Mouse (Mus musculus): ENCODE results near the gene Cfap100.

Cfap100 gene

GRCm38 (mm10) chr6:90453751-90454150 lies 25.2 kb upstream of the Cfap100 start:
- DNase-seq: no peak

DNA sequence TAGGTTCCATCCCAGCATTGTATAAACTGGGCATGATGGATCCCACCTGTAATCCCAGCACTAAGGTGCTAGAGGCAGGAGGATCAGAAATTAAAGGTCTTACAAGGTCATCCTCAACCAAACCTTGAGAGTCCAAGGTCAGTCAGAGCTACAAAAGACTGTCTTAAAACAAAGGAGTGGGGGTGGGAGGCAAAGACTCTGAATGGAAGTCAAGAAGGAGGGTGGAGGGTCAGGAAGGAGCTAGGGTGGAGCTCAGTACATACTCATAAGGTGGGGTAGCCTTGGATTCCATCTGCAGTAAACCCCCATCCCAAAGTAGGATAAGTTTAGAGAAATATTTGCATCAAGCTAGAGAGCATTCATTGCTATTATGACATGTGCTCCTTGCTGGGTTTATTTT lies 24.0 kb upstream of the Cfap100 start:
- no peak for DNase-seq

DNA sequence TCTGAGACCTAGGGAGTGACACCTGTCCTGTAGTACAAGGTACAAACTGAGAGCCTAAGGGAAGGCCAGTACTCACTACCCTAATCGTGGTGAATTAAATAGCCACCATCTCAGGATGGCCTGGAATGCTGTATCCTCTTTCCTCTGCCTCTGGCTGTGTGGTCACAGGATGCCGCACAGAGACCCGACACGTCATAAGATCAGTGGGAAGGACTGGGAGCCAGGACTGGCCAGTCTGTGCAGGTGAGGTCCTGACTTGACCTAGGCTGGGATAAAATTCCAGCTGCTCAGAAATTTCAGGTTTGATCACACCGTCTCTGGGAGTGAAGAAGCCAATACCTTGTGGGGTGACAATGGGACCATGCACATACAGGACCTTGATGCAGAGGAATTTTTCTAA lies 22.9 kb upstream of the Cfap100 start:
- DNase-seq: no peak

GRCm38 (mm10) chr6:90450697-90451096 lies 22.1 kb upstream of the Cfap100 start:
- peak; percentile 27 for DNase-seq

DNA sequence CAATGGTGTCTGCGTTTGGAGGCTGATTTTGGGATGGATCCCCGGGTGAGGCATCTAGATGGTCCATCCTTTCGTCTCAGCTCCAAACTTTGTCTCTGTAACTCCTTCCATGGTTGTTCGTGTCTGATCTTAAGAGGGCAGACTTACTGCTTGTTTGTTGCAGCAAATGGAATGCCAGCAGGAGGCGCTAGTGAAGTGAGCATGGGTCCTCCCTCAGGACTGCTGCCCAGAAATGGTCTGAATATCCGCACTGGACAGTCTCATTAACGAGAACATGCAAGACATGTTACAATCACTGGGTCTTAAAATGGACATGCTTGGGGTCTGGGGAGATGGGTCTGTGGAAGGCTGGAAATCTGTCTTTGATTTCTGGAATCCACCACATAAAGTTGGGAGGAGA lies 21.6 kb upstream of the Cfap100 start:
- DNase-seq: peak; percentile 80

- DNase-seq: no peak
Observed at GRCm38 (mm10) chr6:90446883-90447282, 18.3 kb upstream of the Cfap100 start.

DNA sequence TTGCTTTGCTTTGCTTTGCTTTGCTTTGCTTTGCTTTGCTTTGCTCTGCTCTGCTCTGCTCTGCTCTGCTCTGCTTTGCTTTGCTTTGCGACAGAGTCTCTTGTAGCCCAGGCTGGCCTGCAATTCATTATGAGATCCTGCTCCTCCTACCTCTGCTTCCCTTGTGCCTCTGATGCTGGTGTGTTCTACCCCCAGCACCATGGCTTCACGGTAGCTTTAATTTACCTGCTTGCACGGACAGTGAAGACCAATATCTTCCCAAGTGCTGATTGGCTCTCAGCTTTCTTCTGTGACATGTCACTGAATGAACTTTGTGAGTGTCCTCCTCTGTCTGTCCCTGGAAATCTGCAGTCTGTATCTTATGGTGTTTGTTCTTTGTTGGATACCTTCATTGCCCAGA lies 8.4 kb upstream of the Cfap100 start:
- DNase-seq: no peak

- no peak for DNase-seq
Observed at GRCm38 (mm10) chr6:90436192-90436907, 7.8 kb upstream of the Cfap100 start.

DNA sequence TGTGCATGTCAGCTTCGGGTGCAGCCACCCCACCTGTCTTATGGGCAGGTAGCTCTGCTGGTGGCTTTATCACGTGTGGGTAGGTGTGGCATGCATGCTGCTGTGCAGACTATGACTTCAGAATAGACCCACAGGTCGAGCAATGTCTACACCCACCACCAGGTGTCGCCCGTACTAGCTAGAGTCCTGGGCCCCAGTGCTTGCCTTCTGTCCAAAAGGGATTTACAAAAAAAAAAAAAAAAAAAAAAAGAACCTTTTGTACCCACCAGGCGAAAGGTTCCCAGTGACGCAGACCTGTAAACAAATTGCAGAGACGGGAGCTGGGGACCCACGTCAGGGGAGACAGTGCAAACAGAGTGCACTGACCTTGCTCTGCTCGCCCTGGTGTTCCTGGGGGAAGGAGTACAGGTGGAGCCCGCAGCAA lies 6.6 kb upstream of the Cfap100 start:
- DNase-seq: peak; percentile 81

- DNase-seq: no peak
Observed at GRCm38 (mm10) chr6:90434687-90435086, 6.1 kb upstream of the Cfap100 start.

GRCm38 (mm10) chr6:90431487-90431886 lies 2.9 kb upstream of the Cfap100 start:
- DNase-seq: peak; percentile 70

DNA sequence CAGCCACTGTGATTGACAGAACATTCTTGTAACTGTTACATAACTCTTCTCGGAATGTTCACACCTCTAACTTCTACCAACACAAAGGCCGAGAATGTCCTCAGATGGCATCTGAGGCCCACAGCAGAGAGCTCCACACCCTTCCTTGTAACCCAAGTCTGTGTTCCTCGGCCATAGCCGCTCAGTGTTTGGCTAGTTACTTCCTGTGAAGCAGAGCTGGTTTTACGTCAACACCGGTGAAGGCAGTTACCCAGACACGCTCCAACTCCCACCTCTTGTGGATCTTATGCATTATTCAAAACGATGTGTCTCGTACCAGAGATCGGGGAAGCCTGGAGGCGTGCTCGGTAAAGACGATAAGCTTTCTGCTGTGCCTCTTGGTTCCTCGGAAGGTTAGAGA lies 1.3 kb upstream of the Cfap100 start:
- peak; percentile 76 for DNase-seq

DNA sequence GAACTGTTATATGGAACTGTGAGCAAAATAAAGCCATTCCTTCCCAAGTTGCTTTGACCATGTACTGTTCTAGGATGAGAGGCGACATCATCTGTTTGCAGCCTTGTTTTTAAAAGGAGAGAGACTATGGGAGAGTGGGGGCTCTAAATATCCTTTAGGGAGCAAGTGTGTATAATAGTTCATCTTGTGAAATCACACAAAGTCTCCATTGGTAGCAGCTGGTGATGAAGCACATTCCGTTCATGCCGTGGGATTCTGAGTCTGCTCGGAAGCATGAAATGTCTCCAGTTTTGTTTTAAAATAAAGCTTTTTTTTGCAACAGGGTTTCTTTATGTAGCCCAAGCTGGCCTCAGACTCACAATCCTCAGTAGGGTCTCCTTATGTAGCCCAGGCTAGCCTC lies 2.6 kb downstream of the Cfap100 start:
- no peak for DNase-seq

DNA sequence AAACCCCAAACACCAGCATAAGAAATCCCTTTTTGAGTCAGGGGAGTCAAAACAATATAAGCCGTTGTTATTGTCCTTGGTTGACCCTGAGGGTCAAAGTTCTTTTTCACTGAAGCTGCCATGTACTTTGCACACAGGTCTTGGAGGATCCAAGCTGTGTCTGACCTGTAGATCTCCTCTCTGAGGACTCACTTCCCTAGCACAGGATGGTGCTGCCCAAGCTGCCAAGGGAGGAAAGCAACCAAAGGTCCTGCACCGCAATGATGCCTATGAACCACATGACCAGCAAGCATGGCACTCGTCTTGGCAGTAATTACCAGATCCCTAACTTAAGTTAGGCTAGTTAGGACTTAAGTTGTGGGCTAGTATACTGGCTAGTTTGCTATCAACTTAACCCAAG lies 3.2 kb downstream of the Cfap100 start:
- DNase-seq: no peak

DNA sequence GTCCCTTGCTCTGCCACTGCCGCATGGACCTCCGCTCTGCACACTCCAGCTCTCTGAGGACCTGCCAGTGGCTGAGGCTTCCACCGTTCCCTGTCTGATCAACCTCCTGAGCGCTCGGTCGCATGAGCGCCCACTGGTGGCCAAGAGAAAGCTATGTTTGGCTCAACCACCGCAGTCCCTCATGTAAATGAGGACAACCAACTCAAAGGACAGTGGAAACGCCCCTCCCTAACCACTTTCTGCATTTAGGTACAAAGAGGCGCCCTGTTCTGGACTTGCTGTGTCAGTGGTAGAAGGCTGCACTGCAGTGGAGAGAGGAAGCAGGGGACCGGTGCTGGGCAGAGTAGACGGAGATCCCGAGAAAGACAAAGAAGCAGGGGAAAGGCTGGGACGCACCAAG lies 6.0 kb downstream of the Cfap100 start:
- DNase-seq: peak; percentile 90

DNA sequence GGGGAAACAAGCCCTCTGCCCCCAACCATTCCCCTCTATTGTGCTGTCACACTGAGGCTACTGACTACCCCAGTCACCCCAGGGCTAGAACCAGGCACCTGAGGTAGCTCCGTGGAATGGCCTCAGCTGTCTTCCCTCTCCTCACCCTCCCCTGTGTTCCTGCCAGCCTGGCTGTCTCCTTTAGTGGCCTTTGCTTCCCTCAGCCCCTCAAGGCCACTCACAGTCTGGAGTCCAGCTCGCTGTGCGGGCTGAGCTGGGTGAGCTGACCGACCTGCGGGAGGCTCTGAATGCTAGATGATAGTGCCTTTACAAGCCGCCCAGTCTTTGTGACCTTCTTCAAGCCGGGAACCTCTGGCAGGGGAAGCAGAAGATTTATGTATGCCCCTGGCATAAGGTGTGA lies 16.7 kb downstream of the Cfap100 start:
- no peak for DNase-seq

GRCm38 (mm10) chr6:90410972-90411371 lies 17.6 kb downstream of the Cfap100 start:
- DNase-seq: no peak

GRCm38 (mm10) chr6:90408632-90409031 lies 20.0 kb downstream of the Cfap100 start:
- no peak for DNase-seq

- DNase-seq: no peak
Observed at GRCm38 (mm10) chr6:90397291-90397690, 31.3 kb downstream of the Cfap100 start.

- DNase-seq: no peak
Observed at GRCm38 (mm10) chr6:90395751-90396150, 32.8 kb downstream of the Cfap100 start.

DNA sequence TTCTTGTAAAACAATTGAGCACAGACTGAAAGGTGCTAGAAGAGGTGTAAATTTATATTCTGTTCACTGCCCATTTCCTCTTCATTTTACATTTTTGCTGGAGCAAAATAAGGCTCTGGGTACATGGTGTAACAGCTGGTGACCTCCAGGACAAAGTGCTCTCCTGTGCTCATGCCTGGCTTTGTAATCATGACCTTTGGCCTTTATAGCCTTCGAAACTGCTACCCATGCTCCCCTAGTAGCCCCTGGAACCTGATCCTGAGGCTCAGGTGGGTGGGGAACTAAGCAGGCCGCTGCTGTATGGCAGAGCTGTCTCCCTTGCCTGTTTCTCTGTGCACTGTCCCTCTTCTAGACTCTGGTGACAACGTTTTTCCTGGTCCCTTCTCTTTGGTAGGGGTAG lies 34.6 kb downstream of the Cfap100 start:
- DNase-seq: no peak

- no peak for DNase-seq
Observed at GRCm38 (mm10) chr6:90390629-90391028, 38.0 kb downstream of the Cfap100 start.

- DNase-seq: no peak
Observed at GRCm38 (mm10) chr6:90381465-90381864, 47.1 kb downstream of the Cfap100 start.

- DNase-seq: no peak
Observed at GRCm38 (mm10) chr6:90377708-90378107, 50.9 kb downstream of the Cfap100 start.

DNA sequence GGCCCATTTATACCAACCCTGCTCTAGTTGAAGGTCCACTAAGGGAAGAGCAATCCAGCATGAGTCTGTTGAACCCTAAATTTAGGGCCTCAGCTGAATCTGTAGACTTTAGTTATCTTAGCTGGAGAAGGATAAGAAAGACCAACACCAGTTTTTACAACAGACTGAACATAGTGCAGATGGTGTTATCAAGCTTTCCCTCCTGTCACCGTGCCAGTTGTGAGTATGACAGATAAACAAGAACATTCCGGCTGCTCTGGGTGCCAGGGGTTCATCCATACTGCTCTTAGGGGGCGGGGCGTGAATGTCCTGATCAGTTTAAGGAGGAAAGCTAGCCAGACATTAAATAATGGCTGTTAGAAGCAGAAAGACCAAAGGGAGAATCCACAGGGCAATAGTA lies 54.0 kb downstream of the Cfap100 start:
- no peak for DNase-seq
